Mouse (Mus musculus) myocyte (in vitro differentiated cells): ENCODE measurements around the gene Mroh8. TPM values are rescaled to one million over a fixed set of nuclear protein-coding genes. Genes with fewer than 3 reads are reported as not detected.

Source experiments
- H3K27me3 ChIP-seq: one replicate; pipeline ENCODE4 v1.6.1; 2011; ENCODE audit not compliant: control insufficient read depth, insufficient read depth, insufficient read length
- H3K36me3 ChIP-seq: one replicate; pipeline ENCODE4 v1.6.1; 2011; ENCODE audit not compliant: control insufficient read depth, insufficient read depth
- H3K4me2 ChIP-seq: one replicate; pipeline ENCODE4 v1.6.1; 2011; ENCODE audit warnings: low read depth, control low read depth
- H3K4me3 ChIP-seq: one replicate; pipeline ENCODE4 v1.5.1; 2011; ENCODE audit warnings: mild to moderate bottlenecking, control low read depth, moderate library complexity
- H3K79me2 ChIP-seq: one replicate; pipeline ENCODE4 v1.6.1; 2011; ENCODE audit not compliant: control insufficient read depth, insufficient read depth
- H3ac ChIP-seq: one replicate; pipeline ENCODE4 v1.6.1; 2011; ENCODE audit not compliant: control insufficient read depth, insufficient read length
- CEBPB ChIP-seq: IDR thresholded peaks from 2 replicates; pipeline ENCODE4 v1.6.1; 2011; ENCODE audit warnings: mild to moderate bottlenecking, moderate library complexity; ENCODE audit not compliant: poor library complexity, insufficient read depth, severe bottlenecking
- E2F4 ChIP-seq: IDR thresholded peaks from one replicate; pipeline ENCODE4 v1.6.1; 2011; ENCODE audit warnings: mild to moderate bottlenecking, control low read depth, moderate library complexity; ENCODE audit not compliant: insufficient read depth
- MAX ChIP-seq: IDR thresholded peaks from one replicate; pipeline ENCODE4 v1.6.1; 2011; ENCODE audit warnings: low read depth, mild to moderate bottlenecking, control low read depth
- MYOD1 ChIP-seq, 3 experiments: IDR thresholded peaks; one replicate each; pipeline ENCODE4 v1.6.1; 2011; ENCODE audit warnings: control low read depth in 2 of 3, low read depth in 2 of 3, mild to moderate bottlenecking in 2 of 3, moderate library complexity in 1 of 3; ENCODE audit not compliant: insufficient read length in 2 of 3, control insufficient read depth in 1 of 3
- MYOG ChIP-seq, 3 experiments: IDR thresholded peaks; one replicate each; pipeline ENCODE4 v1.6.1; 2011; ENCODE audit warnings: control low read depth in 2 of 3, low read depth in 2 of 3, mild to moderate bottlenecking in 2 of 3; ENCODE audit not compliant: insufficient read length in 2 of 3, control insufficient read depth in 1 of 3, insufficient read depth in 1 of 3
- POLR2A ChIP-seq: IDR thresholded peaks from one replicate; pipeline ENCODE4 v1.6.1; 2011; ENCODE audit warnings: low read depth, mild to moderate bottlenecking, control low read depth, moderate library complexity; ENCODE audit not compliant: insufficient read length
- POLR2AphosphoS2 ChIP-seq: IDR thresholded peaks from one replicate; pipeline ENCODE4 v1.6.1; 2011; ENCODE audit warnings: low read depth, control low read depth; ENCODE audit not compliant: insufficient read length
- REST ChIP-seq: IDR thresholded peaks from one replicate; pipeline ENCODE4 v1.6.1; 2011; ENCODE audit warnings: mild to moderate bottlenecking, control low read depth, moderate library complexity; ENCODE audit not compliant: insufficient read depth, insufficient read length
- SRF ChIP-seq: IDR thresholded peaks from one replicate; pipeline ENCODE4 v1.6.1; 2011; ENCODE audit warnings: low read depth; ENCODE audit not compliant: control insufficient read depth, insufficient read length
- TCF12 ChIP-seq: IDR thresholded peaks from one replicate; pipeline ENCODE4 v1.6.1; 2011; ENCODE audit warnings: mild to moderate bottlenecking, control low read depth; ENCODE audit not compliant: poor library complexity, insufficient read depth, severe bottlenecking
- TCF3 ChIP-seq: IDR thresholded peaks from one replicate; pipeline ENCODE4 v1.6.1; 2011; ENCODE audit warnings: low read depth, control low read depth; ENCODE audit not compliant: insufficient read length
- USF1 ChIP-seq: IDR thresholded peaks from one replicate; pipeline ENCODE4 v1.6.1; 2011; ENCODE audit warnings: low read depth, mild to moderate bottlenecking, control low read depth, moderate library complexity
- polyA plus RNA-seq: library from polyadenylated mRNA; unstranded; fragments of >200 nt; fragmentation: generic; extraction: Trizol; gene quantifications from one replicate; pipeline ENCODE4 v1.2.1, GENCODE M21; 2012; ENCODE audit warnings: missing spikeins

Mroh8 gene
- polyA plus RNA-seq, 1 experiment: 0.10 TPM

DNA sequence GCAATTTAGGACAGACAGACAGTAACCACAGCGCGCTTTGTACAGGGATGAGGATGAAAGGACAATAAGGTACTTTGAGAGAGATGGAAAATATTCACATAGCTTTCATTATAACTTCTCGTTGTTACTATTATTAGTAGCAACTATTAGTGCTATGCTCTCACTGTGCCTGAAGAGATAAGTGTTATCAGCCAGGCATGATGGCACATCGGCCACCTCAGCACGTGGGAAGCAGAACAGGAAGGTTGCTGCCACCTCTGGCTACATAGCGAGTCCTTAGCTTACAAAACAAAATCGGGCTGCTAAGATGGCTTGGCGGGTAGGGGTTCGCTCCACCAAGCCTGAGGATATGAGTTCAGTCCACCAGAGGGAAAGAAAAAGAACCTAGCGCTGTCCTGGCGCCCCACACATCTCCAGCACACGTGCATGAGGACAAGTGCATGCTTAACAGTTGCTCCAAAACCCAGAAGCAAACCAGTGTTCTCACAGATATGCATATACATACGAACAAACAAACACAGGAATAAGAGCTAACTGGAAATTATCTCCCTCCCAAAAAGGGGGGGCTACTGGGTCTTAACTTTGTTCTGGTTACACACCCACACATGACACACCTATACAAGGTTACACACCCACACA is 94.2 kb downstream of the Mroh8 start:
- peaks cover 15% of the 10 kb centered on the region for H3K36me3 ChIP-seq
- no peak for TF ChIP-seq POLR2A
- TF ChIP-seq REST: no peak
- no peak for TF ChIP-seq CEBPB
- TF ChIP-seq SRF: no peak
- TF ChIP-seq E2F4: no peak
- TF ChIP-seq USF1: no peak
- no peak for TF ChIP-seq MYOD1 (IDR thresholded peaks at IDR 0.05; ENCODE audit: control insufficient read depth in 1 of 3, insufficient read length in 2 of 3, low read depth in 2 of 3)
- TF ChIP-seq POLR2AphosphoS2: no peak
- TF ChIP-seq TCF12: no peak
- no peak for TF ChIP-seq MYOG (IDR thresholded peaks at IDR 0.05; ENCODE audit: control insufficient read depth in 1 of 3, insufficient read depth in 1 of 3, insufficient read length in 2 of 3, low read depth in 2 of 3)
- no peak for TF ChIP-seq TCF3
- no peak for TF ChIP-seq MAX
- H3K4me3 ChIP-seq: no peak overlapping the region
- H3K4me2 ChIP-seq: no peak overlapping the region
- H3K79me2 ChIP-seq: no peaks in the 10 kb centered on the region
- no peak overlapping the region for H3ac ChIP-seq
- no peaks in the 10 kb centered on the region for H3K27me3 ChIP-seq

DNA sequence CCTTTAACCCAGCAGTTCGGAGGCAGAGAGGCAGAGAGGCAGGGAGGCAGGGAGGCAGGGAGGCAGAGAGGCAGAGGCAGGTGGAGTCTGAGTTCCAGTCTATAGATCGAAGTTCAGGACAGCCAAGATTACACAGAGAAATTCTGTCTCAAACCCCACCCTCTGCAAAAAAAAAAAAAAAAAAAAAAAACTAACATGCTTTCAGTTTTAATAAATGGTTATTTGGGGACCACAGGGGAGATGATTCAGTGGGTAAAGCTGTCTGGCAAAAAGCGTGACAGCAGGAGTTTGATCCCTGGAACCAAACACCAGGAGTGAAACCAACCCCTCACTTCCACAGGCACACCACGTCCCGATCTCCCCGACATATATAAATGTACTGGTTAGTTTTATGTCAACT is 101.2 kb downstream of the Mroh8 start:
- H3K36me3 ChIP-seq: no peaks in the 10 kb centered on the region
- H3K27me3 ChIP-seq: no peaks in the 10 kb centered on the region
- H3K4me3 ChIP-seq: no peak overlapping the region
- no peak overlapping the region for H3K4me2 ChIP-seq
- no peak overlapping the region for H3ac ChIP-seq
- no peaks in the 10 kb centered on the region for H3K79me2 ChIP-seq
- no peak for TF ChIP-seq MAX
- TF ChIP-seq E2F4: no peak
- no peak for TF ChIP-seq SRF
- no peak for TF ChIP-seq MYOG (IDR thresholded peaks at IDR 0.05; ENCODE audit: control insufficient read depth in 1 of 3, insufficient read depth in 1 of 3, insufficient read length in 2 of 3, low read depth in 2 of 3)
- TF ChIP-seq MYOD1 (IDR thresholded peaks at IDR 0.05; ENCODE audit: control insufficient read depth in 1 of 3, insufficient read length in 2 of 3, low read depth in 2 of 3): no peak
- TF ChIP-seq POLR2AphosphoS2: no peak
- TF ChIP-seq POLR2A: no peak
- TF ChIP-seq TCF3: no peak

DNA sequence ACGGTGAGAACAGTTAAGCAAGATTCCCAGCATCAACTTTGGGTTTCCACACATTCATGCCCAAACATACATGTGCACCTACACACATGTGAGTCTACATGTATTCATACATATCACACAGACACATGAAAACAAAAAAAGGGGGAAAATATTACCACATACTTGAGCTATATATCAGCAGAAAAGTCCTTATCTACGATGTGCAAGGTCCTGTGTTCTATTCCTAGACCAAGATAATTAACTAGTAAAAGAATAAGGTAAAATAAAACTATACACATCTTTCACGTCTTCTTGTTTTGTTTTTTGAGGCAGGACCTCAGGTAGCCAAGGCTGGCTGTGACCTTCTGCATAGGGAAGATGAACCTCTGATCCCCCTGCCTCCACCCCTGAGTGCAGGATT is 103.1 kb downstream of the Mroh8 start:
- Histone ChIP-seq H3K4me2 (no peak overlapping the region), H3ac (no peak overlapping the region), H3K79me2 (no peaks in the 10 kb centered on the region), H3K36me3 (no peaks in the 10 kb centered on the region), H3K4me3 (no peak overlapping the region), H3K27me3 (no peaks in the 10 kb centered on the region)
- TF ChIP-seq POLR2AphosphoS2: no peak
- no peak for TF ChIP-seq CEBPB
- TF ChIP-seq E2F4: no peak
- no peak for TF ChIP-seq TCF3
- TF ChIP-seq TCF12: no peak
- TF ChIP-seq MYOG (IDR thresholded peaks at IDR 0.05; ENCODE audit: control insufficient read depth in 1 of 3, insufficient read depth in 1 of 3, insufficient read length in 2 of 3, low read depth in 2 of 3): no peak
- no peak for TF ChIP-seq MAX

DNA sequence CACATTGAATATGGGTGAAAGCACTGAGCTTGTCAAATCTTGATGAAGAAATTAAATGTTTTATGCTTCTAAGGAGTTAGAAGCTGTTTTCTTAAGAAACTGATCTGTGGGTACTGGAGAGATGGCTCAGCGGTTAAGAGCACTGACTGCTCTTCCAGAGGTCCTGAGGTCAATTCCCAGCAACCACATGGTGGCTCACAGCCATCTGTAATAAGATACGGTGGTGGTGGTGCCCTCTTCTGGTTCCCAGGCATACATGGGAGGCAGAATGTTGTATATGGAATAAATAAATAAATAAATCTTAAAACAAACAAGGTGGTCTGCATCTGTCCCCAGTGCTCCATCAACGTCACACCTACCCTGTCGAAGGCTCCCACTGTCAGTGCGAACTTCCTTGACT is 104.9 kb downstream of the Mroh8 start:
- Histone ChIP-seq H3K4me3 (no peak overlapping the region), H3K36me3 (peaks cover 2% of the 10 kb centered on the region), H3K4me2 (no peak overlapping the region), H3K27me3 (no peaks in the 10 kb centered on the region), H3K79me2 (no peaks in the 10 kb centered on the region), H3ac (no peak overlapping the region)
- TF ChIP-seq MYOG (IDR thresholded peaks at IDR 0.05; ENCODE audit: control insufficient read depth in 1 of 3, insufficient read depth in 1 of 3, insufficient read length in 2 of 3, low read depth in 2 of 3) (no peak), POLR2AphosphoS2 (no peak), TCF3 (no peak), REST (no peak), TCF12 (no peak), MYOD1 (IDR thresholded peaks at IDR 0.05; ENCODE audit: control insufficient read depth in 1 of 3, insufficient read length in 2 of 3, low read depth in 2 of 3) (no peak), USF1 (no peak), CEBPB (no peak), MAX (no peak), E2F4 (no peak), SRF (no peak), POLR2A (no peak)

DNA sequence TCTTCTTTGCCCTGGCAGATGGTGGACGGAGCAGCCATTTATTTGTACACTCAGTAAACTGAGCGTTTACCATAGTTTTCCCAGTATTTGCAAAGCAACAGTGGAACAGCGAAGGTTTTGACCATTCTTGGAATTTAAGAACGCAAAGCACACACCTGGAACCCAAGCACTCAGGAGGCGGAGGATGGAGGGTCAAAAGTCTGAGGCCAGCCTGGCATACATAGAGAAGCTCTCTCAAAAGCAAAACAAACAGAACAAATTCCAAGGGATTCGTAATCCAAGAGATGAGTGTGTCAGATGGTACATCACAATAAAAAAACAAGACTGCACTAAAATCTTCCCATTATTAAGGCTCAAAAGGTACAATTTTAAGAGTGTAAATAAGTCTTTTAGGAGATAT is 105.8 kb downstream of the Mroh8 start:
- peak overlapping the region; percentile 30 for H3K4me2 ChIP-seq
- H3K79me2 ChIP-seq: no peaks in the 10 kb centered on the region
- no peak overlapping the region for H3ac ChIP-seq
- H3K4me3 ChIP-seq: no peak overlapping the region
- H3K27me3 ChIP-seq: no peaks in the 10 kb centered on the region
- no peak for TF ChIP-seq POLR2AphosphoS2
- no peak for TF ChIP-seq USF1
- TF ChIP-seq POLR2A: no peak
- TF ChIP-seq SRF: no peak
- no peak for TF ChIP-seq TCF3
- TF ChIP-seq MYOG (IDR thresholded peaks at IDR 0.05; ENCODE audit: control insufficient read depth in 1 of 3, insufficient read depth in 1 of 3, insufficient read length in 2 of 3, low read depth in 2 of 3): no peak
- TF ChIP-seq MAX: no peak
- no peak for TF ChIP-seq E2F4
- no peak for TF ChIP-seq CEBPB
- H3K36me3 ChIP-seq: peaks cover 11% of the 10 kb centered on the region
